Mouse (Mus musculus): ENCODE results near the gene H2afz. TPM values are rescaled to one million over a fixed set of nuclear protein-coding genes. Genes with fewer than 3 reads are reported as not detected.

H2afz gene
- polyA plus RNA-seq, 1 experiment from 2014 or later = 1,274 TPM

GRCm38 (mm10) chr3:137863330-137864123 lies 760 bp upstream of the H2afz start:
- Histone ChIP-seq H3K4me1 (replicated peaks) (peaks cover 10% of the 10 kb centered on the region), H3K27me3 (replicated peaks) (no peaks in the 10 kb centered on the region), H3K27ac (ENCODE audit: poor library complexity, severe bottlenecking) (peak overlapping the region; percentile 100), H3K36me3 (peaks cover 6% of the 10 kb centered on the region; the same call in 1 of the 2 replicates), H3K9me3 (replicated peaks) (no peaks in the 10 kb centered on the region), H3K4me3 (peak overlapping the region; percentile 100), H3K4me2 (peak overlapping the region; percentile 63), H3K9ac (peak overlapping the region; percentile 70)
- WGBS = 39% methylated on average over 22 of the region's 22 CpGs
- no peak for ATAC-seq (ENCODE audit: insufficient number of reproducible peaks, low FRiP score)

- WGBS = 1% methylated on average over 61 of the region's 74 CpGs
- H3K4me1 ChIP-seq (replicated peaks) = peaks cover 14% of the 10 kb centered on the region
- peak; percentile 20 for ATAC-seq (ENCODE audit: insufficient number of reproducible peaks, low FRiP score)
Measured at GRCm38 (mm10) chr3:137864988-137865982, 998 bp downstream of the H2afz start.

GRCm38 (mm10) chr3:137867133-137867436 lies 2.8 kb downstream of the H2afz start:
- H3K27ac ChIP-seq (ENCODE audit: poor library complexity, severe bottlenecking) = peak overlapping the region; percentile 99
- H3K9me3 ChIP-seq (replicated peaks) = no peaks in the 10 kb centered on the region
- H3K4me1 ChIP-seq (replicated peaks) = peaks cover 14% of the 10 kb centered on the region
- WGBS = 3% methylated on average over 2 of the region's 2 CpGs
- peak overlapping the region; percentile 78 for H3K4me3 ChIP-seq
- H3K36me3 ChIP-seq = peaks cover 6% of the 10 kb centered on the region; the same call in 1 of the 2 replicates
- peak overlapping the region; percentile 97 for H3K9ac ChIP-seq
- H3K27me3 ChIP-seq (replicated peaks) = no peaks in the 10 kb centered on the region
- no peak for ATAC-seq (ENCODE audit: insufficient number of reproducible peaks, low FRiP score)
- H3K4me2 ChIP-seq = peak overlapping the region; percentile 81

More at GRCm38 (mm10) chr3:137864988-137865982, 998 bp downstream of the H2afz start:
- no peaks in the 10 kb centered on the region for H3K9me3 ChIP-seq (replicated peaks)
- H3K4me3 ChIP-seq = peak overlapping the region; percentile 100
- H3K9ac ChIP-seq = peak overlapping the region; percentile 100
- peak overlapping the region; percentile 61 for H3K4me2 ChIP-seq
- no peaks in the 10 kb centered on the region for H3K27me3 ChIP-seq (replicated peaks)
- peaks cover 6% of the 10 kb centered on the region; the same call in 1 of the 2 replicates for H3K36me3 ChIP-seq
- peak overlapping the region; percentile 100 for H3K27ac ChIP-seq (ENCODE audit: poor library complexity, severe bottlenecking)

- ATAC-seq (ENCODE audit: insufficient number of reproducible peaks, low FRiP score) = peak; percentile 67
- WGBS = 4% methylated on average over 91 of the region's 94 CpGs
Measured at GRCm38 (mm10) chr3:137867437-137868093, 3.3 kb downstream of the H2afz start, which contains the start of gene Dnajb14. Dnajb14 (plus strand) TSS chr3:137867675.

GRCm38 (mm10) chr3:137868094-137868913 lies 4.0 kb downstream of the H2afz start:
- peak overlapping the region; percentile 78 for H3K4me3 ChIP-seq
- ATAC-seq (ENCODE audit: insufficient number of reproducible peaks, low FRiP score) = peak; percentile 13; the same call in 1 of the 2 replicates
- WGBS = 3% methylated on average over 25 of the region's 26 CpGs
- H3K4me2 ChIP-seq = peak overlapping the region; percentile 81
- no peaks in the 10 kb centered on the region for H3K9me3 ChIP-seq (replicated peaks)
- H3K27me3 ChIP-seq (replicated peaks) = no peaks in the 10 kb centered on the region
- peak overlapping the region; percentile 97 for H3K9ac ChIP-seq
- peaks cover 6% of the 10 kb centered on the region; the same call in 1 of the 2 replicates for H3K36me3 ChIP-seq
- peak overlapping the region; percentile 99 for H3K27ac ChIP-seq (ENCODE audit: poor library complexity, severe bottlenecking)
- peaks cover 12% of the 10 kb centered on the region for H3K4me1 ChIP-seq (replicated peaks)

More at GRCm38 (mm10) chr3:137867437-137868093, 3.3 kb downstream of the H2afz start, which contains the start of gene Dnajb14:
- peak within 1 kb of the TSS; percentile 99 for H3K27ac ChIP-seq (ENCODE audit: poor library complexity, severe bottlenecking)
- peak within 1 kb of the TSS; percentile 78 for H3K4me3 ChIP-seq
- H3K27me3 ChIP-seq (replicated peaks) = no peaks in the 10 kb centered on the region
- peaks cover 14% of the 10 kb centered on the region for H3K4me1 ChIP-seq (replicated peaks)
- peak within 1 kb of the TSS; percentile 97 for H3K9ac ChIP-seq
- H3K9me3 ChIP-seq (replicated peaks) = no peaks in the 10 kb centered on the region
- peak within 1 kb of the TSS; percentile 81 for H3K4me2 ChIP-seq
- peaks cover 6% of the 10 kb centered on the region; the same call in 1 of the 2 replicates for H3K36me3 ChIP-seq

- 94% methylated on average over 9 of the region's 9 CpGs for WGBS
- no peak overlapping the region for H3K9ac ChIP-seq
Measured at GRCm38 (mm10) chr3:137869395-137869794, 5.1 kb downstream of the H2afz start.

GRCm38 (mm10) chr3:137879313-137879712 lies 15.0 kb downstream of the H2afz start:
- Histone ChIP-seq H3K27me3 (replicated peaks) (no peaks in the 10 kb centered on the region), H3K9ac (no peak overlapping the region), H3K4me1 (replicated peaks) (0 out of 2 replicates have a peak, but pooled peaks cover 3% of the 10 kb centered on the region), H3K4me3 (no peak overlapping the region), H3K36me3 (peaks cover 12% of the 10 kb centered on the region), H3K27ac (ENCODE audit: poor library complexity, severe bottlenecking) (no peak overlapping the region), H3K4me2 (no peak overlapping the region), H3K9me3 (replicated peaks) (peaks cover 3% of the 10 kb centered on the region; the same call in 1 of the 2 replicates)
- no peak for ATAC-seq (ENCODE audit: insufficient number of reproducible peaks, low FRiP score)
- WGBS = 83% methylated on average over 3 of the region's 3 CpGs

More at GRCm38 (mm10) chr3:137869395-137869794, 5.1 kb downstream of the H2afz start:
- Histone ChIP-seq H3K4me1 (replicated peaks) (peaks cover 10% of the 10 kb centered on the region), H3K36me3 (peaks cover 6% of the 10 kb centered on the region; the same call in 1 of the 2 replicates), H3K4me2 (no peak overlapping the region), H3K9me3 (replicated peaks) (no peaks in the 10 kb centered on the region), H3K27me3 (replicated peaks) (no peaks in the 10 kb centered on the region), H3K27ac (ENCODE audit: poor library complexity, severe bottlenecking) (no peak overlapping the region), H3K4me3 (no peak overlapping the region)
- ATAC-seq (ENCODE audit: insufficient number of reproducible peaks, low FRiP score) = no peak

GRCm38 (mm10) chr3:137880109-137880748 lies 15.9 kb downstream of the H2afz start:
- WGBS = 80% methylated on average over 4 of the region's 4 CpGs
- 0 out of 2 replicates have a peak, but pooled peaks cover 3% of the 10 kb centered on the region for H3K4me1 ChIP-seq (replicated peaks)
- H3K36me3 ChIP-seq = peaks cover 12% of the 10 kb centered on the region
- peaks cover 3% of the 10 kb centered on the region; the same call in 1 of the 2 replicates for H3K9me3 ChIP-seq (replicated peaks)
- H3K27ac ChIP-seq (ENCODE audit: poor library complexity, severe bottlenecking) = no peak overlapping the region
- H3K27me3 ChIP-seq (replicated peaks) = no peaks in the 10 kb centered on the region
- H3K4me3 ChIP-seq = no peak overlapping the region
- H3K4me2 ChIP-seq = no peak overlapping the region
- no peak for ATAC-seq (ENCODE audit: insufficient number of reproducible peaks, low FRiP score)
- H3K9ac ChIP-seq = no peak overlapping the region; the same call in 1 of the 2 replicates

GRCm38 (mm10) chr3:137881093-137881492 lies 16.8 kb downstream of the H2afz start:
- Histone ChIP-seq H3K4me3 (no peak overlapping the region), H3K36me3 (peaks cover 12% of the 10 kb centered on the region), H3K4me2 (no peak overlapping the region), H3K4me1 (replicated peaks) (0 out of 2 replicates have a peak, but pooled peaks cover 3% of the 10 kb centered on the region), H3K9me3 (replicated peaks) (peaks cover 3% of the 10 kb centered on the region; the same call in 1 of the 2 replicates), H3K27ac (ENCODE audit: poor library complexity, severe bottlenecking) (no peak overlapping the region), H3K9ac (no peak overlapping the region), H3K27me3 (replicated peaks) (no peaks in the 10 kb centered on the region)
- 93% methylated on average over 5 of the region's 5 CpGs for WGBS
- no peak for ATAC-seq (ENCODE audit: insufficient number of reproducible peaks, low FRiP score)
